Mouse (Mus musculus): ENCODE measurements around the gene Mrps18c.
A peak's percentile ranks its signal among the peaks of the same experiment; 100 is the strongest.

The Mrps18c gene

GRCm38 (mm10) chr5:100798165-100798860 lies at the start of gene Mrps18c, which contains the start of gene Helq:
Mrps18c (plus strand) TSS chr5:100798627.
Helq (minus strand) TSS chr5:100798598.
- DNase-seq (ENCODE audit: low spot score) = peak; percentile 59

DNA sequence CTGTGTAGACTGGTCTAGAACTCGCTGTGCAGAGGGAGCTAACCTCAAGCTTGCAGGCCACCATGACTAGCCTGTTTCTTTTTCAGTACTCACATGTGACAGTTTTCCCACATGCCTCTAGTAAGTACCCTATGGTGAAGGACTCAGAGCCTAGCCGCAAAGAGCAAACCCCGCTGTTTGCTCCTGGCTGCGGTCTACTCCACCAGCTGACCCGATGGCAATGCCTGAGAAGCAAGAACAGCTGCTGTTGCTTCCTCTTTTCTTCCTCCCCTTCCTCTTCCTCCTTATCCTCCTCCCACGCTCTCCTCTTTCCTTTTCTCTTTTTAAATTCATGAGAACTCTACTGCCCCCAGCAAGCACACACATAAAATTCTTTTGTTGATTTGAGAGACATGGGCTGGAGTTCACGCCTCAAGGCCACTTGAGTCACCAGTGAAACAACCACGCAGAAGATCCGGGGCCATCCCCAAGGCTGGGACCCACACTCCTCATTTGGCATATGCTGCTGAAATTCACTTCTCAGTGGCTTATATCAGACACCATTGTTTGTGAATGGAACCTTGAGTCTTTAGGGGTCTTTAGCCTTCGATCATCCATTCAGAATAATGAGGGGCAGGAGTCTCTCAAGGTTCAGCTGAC lies 47.7 kb upstream of the Mrps18c start:
- no peak for DNase-seq (ENCODE audit: low spot score)

- DNase-seq (ENCODE audit: low spot score) = no peak
Observed at GRCm38 (mm10) chr5:100751655-100752054, 46.8 kb upstream of the Mrps18c start.

GRCm38 (mm10) chr5:100753407-100753806 lies 45.0 kb upstream of the Mrps18c start:
- DNase-seq (ENCODE audit: low spot score) = no peak

- no peak for DNase-seq (ENCODE audit: low spot score)
Observed at GRCm38 (mm10) chr5:100758121-100758520, 40.3 kb upstream of the Mrps18c start.

- DNase-seq (ENCODE audit: low spot score) = no peak
Observed at GRCm38 (mm10) chr5:100760049-100760663, 38.3 kb upstream of the Mrps18c start.

- no peak for DNase-seq (ENCODE audit: low spot score)
Observed at GRCm38 (mm10) chr5:100761736-100762135, 36.7 kb upstream of the Mrps18c start.

- DNase-seq (ENCODE audit: low spot score) = no peak
Observed at GRCm38 (mm10) chr5:100766026-100766425, 32.4 kb upstream of the Mrps18c start.

- DNase-seq (ENCODE audit: low spot score) = no peak
Observed at GRCm38 (mm10) chr5:100771575-100771974, 26.9 kb upstream of the Mrps18c start.

DNA sequence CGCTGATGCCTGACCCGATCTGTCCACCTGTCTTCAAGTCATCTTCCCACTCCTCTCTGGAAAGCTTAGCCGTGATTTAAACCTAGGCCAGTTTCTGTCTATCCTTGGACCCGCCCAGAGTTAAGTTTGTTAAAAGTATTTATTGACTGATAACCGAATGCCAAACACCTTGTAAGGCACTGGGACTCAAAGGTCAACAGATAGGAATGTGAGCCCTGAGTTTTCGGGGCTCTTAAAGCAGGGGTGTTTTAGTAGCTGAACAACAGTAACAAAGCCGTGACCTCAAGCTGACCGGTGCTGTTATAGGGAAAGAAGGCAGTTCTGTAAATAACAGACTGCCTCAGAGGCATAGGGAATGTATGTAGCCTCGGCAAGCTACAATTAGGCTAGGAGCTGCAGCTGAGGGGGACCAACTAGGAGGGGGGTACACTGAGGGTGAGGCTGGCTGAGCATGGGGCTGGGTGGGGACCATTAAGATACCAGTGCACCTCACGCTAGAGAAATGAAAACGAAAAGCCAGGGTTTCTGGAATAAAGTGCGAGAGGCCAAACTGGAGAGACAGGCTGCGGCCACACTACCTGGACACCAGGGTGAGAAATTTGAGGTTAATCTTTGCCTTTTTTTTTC lies 22.5 kb upstream of the Mrps18c start:
- DNase-seq (ENCODE audit: low spot score) = no peak

- no peak for DNase-seq (ENCODE audit: low spot score)
Observed at GRCm38 (mm10) chr5:100776900-100777299, 21.5 kb upstream of the Mrps18c start.

GRCm38 (mm10) chr5:100779002-100779401 lies 19.4 kb upstream of the Mrps18c start:
- no peak for DNase-seq (ENCODE audit: low spot score)

DNA sequence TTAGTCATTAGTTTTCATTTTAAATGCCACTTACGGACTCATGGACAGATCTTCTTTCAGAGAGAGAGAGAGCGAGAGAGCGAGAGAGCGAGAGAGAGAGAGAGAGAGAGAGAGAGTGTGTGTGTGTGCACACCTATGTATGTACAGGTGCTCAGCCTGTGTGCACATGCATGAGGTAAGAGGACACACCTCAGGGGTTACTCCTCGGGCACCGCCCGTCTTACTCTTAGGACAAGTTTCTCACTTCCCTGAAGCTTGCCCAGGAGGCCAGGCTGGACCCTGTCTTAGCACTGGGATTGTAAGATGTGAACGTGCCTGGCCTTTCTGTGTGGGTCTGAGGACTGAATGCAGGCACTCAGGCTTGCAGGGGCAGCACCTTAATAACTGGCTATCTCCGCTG lies 10.9 kb upstream of the Mrps18c start:
- DNase-seq (ENCODE audit: low spot score) = no peak

DNA sequence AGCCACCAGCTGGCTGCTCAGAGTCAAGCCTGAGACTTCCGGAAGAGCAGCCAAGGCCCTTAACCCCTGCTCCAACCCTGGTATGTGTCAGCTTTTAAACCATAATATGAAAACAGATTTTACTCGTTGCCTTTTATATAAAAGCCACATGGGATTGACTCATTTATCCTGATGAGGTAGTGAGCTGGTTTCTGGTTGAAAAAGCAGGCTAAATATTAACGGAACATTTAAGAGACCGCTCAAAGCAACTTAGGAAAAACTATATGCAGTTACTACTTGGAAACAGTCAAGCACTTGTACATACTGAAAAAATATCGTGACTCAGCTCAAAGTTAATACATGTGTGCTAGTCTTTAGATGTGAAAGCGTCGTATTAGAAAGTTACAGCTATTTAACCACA lies 6.2 kb upstream of the Mrps18c start:
- DNase-seq (ENCODE audit: low spot score) = no peak

DNA sequence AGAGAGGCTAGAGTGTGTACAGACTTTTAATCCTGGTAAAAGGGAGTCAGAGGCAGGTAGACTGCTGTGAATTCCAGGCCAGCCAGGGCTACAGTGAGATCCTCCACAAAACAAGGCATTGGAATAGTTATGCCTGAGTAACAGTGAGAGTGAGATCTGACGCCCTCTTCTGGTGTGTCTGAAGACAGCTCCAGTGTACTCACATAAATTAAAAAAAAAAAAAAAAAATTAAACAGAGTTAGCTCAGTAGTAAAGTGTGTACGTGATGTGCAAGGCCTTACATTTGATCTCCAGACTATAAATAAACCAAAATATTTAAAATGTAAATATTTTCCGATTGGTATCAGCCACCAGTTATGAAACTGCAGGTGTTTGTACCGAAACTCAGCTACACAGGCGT lies 4.3 kb upstream of the Mrps18c start:
- DNase-seq (ENCODE audit: low spot score) = no peak

GRCm38 (mm10) chr5:100818341-100818740 lies 19.9 kb downstream of the Mrps18c start:
- no peak for DNase-seq (ENCODE audit: low spot score)

GRCm38 (mm10) chr5:100819568-100820480 lies 21.4 kb downstream of the Mrps18c start:
- no peak for DNase-seq (ENCODE audit: low spot score)

- DNase-seq (ENCODE audit: low spot score) = peak; percentile 45
Observed at GRCm38 (mm10) chr5:100820483-100821184, 22.2 kb downstream of the Mrps18c start, which contains the start of gene Abraxas1. Abraxas1 (minus strand) TSS chr5:100820965.

DNA sequence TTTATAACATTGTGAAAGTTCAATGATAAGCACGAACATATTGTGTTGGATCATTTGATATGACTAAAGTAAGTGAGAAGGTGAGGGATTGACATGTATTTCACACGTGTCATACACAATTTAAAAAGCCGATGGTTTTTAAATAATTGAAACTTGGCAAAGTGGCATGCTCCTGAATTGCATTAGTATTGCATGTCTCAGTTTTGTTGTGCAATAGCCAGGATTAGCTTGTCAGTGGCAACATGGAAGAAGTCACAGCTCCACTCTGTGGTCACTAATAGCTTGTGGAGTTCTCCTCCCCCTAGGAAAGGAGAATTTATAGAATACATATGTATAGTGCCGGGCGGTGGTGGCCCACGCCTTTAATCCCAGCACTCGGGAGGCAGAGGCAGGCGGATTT lies 22.9 kb downstream of the Mrps18c start:
- no peak for DNase-seq (ENCODE audit: low spot score)

DNA sequence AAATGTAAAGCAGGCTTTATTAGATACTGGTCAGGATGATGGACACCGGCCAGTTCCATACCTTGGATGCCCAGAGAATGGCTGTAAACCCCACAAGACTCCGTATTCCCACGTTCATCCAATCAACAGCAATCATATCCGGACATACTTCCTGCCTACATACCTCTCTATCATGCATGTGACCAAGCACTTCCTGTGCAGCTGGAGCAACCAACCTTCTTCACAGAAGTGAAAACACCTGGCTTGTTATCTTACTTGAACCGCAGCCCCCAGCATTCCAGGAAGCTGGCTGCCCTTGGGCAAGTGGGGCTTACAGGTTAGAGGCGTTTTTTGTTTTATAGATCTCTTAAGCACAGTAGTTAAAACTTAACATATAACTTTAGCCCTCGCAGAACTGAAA lies 24.4 kb downstream of the Mrps18c start:
- no peak for DNase-seq (ENCODE audit: low spot score)

- DNase-seq (ENCODE audit: low spot score) = no peak
Observed at GRCm38 (mm10) chr5:100825975-100826374, 27.5 kb downstream of the Mrps18c start.

Data from urinary bladder, postnatal 10 days (tissue).